ENCODE assay signal across 9 mouse cellular contexts in the genomic region with DNA sequence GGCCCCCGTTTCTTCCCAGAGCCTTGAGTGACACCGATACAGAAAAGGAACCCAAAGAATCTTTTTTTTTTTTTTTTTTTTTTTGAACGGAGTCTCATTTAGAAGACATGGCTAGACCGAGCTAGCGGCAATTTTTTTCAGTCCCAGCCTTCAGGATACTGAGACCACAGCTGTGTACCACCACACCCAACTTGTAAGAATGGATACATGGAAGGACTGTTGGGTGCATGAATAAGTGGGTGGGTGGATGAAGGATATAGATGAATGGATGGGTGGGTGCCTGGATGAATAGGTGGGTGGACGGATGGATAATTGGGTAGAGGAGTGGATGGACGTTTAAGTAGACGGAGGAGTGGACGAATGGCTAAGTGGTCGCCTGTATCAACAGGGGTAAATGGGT. TPM values are rescaled to one million over a fixed set of nuclear protein-coding genes. Genes with fewer than 3 reads are reported as not detected.
DNase-seq lines count a peak whose midpoint lies in the region; ATAC-seq lines count a peak whose summit lies in the region.
"Had no signal": no experiment of that assay in that cellular context is flagged by ENCODE, and none has a peak within 500 bp of the region (broad histone marks: within the 10 kb centered on the region; RNA-seq: fewer than 3 reads in every experiment).

No protein-coding gene starts in this region.

- 0 out of 2 replicates have a peak, but pooled peaks have one; percentile 18 for ATAC-seq in kidney, embryonic 15.5 days (replicated peaks; ENCODE audit: low FRiP score)
- ATAC-seq in hindbrain, embryonic 13.5 days (ENCODE audit: low FRiP score) = peak; percentile 68
- peak; percentile 49 for ATAC-seq in midbrain, embryonic 13.5 days

- WGBS in kidney, embryonic 15.5 days = 8% methylated on average over 10 of the region's 10 CpGs
- 9% methylated on average over 10 of the region's 10 CpGs for WGBS in hindbrain, embryonic 13.5 days
- 11% methylated on average over 10 of the region's 10 CpGs for WGBS in midbrain, embryonic 13.5 days

- H3K9me3 ChIP-seq in kidney, embryonic 15.5 days (replicated peaks) = no peaks in the 10 kb centered on the region
- no peaks in the 10 kb centered on the region for H3K9me3 ChIP-seq in hindbrain, embryonic 13.5 days
- H3K9me3 ChIP-seq in midbrain, embryonic 13.5 days = no peaks in the 10 kb centered on the region

- no peaks in the 10 kb centered on the region for H3K27me3 ChIP-seq in kidney, embryonic 15.5 days
- 0 out of 2 replicates have a peak, but pooled peaks cover 10% of the 10 kb centered on the region for H3K27me3 ChIP-seq in hindbrain, embryonic 13.5 days
- no peaks in the 10 kb centered on the region for H3K27me3 ChIP-seq in midbrain, embryonic 13.5 days
- H3K27me3 ChIP-seq: Patski had no signal

- H3K36me3 ChIP-seq in kidney, embryonic 15.5 days = peaks cover 11% of the 10 kb centered on the region; the same call in 1 of the 2 replicates
- H3K36me3 ChIP-seq in hindbrain, embryonic 13.5 days = peaks cover 5% of the 10 kb centered on the region; the same call in 1 of the 2 replicates
- H3K36me3 ChIP-seq in midbrain, embryonic 13.5 days = peaks cover 6% of the 10 kb centered on the region

- H3K4me1 ChIP-seq in kidney, embryonic 15.5 days = peaks cover 16% of the 10 kb centered on the region
- no peaks in the 10 kb centered on the region for H3K4me1 ChIP-seq in brown adipose tissue, adult 24 weeks (ENCODE audit: control insufficient read depth, insufficient read depth, insufficient read length, low read length)
- peaks cover 19% of the 10 kb centered on the region for H3K4me1 ChIP-seq in hindbrain, embryonic 13.5 days (replicated peaks)
- H3K4me1 ChIP-seq in midbrain, embryonic 13.5 days (replicated peaks) = peaks cover 17% of the 10 kb centered on the region

- H3K27ac ChIP-seq in kidney, embryonic 15.5 days = no peak overlapping the region
- H3K27ac ChIP-seq in brown adipose tissue, adult 24 weeks (replicated peaks; ENCODE audit: low read depth, low read length) = no peak overlapping the region
- H3K27ac ChIP-seq in hindbrain, embryonic 13.5 days = no peak overlapping the region
- H3K27ac ChIP-seq in midbrain, embryonic 13.5 days = no peak overlapping the region

- H3K4me3 ChIP-seq in kidney, embryonic 15.5 days (replicated peaks) = peak overlapping the region; percentile 79
- H3K4me3 ChIP-seq in brown adipose tissue, adult 24 weeks (ENCODE audit: insufficient read depth, low read depth, low read length) = peak overlapping the region; percentile 63
- H3K4me3 ChIP-seq in hindbrain, embryonic 13.5 days = peak overlapping the region; percentile 64
- H3K4me3 ChIP-seq in midbrain, embryonic 13.5 days (replicated peaks) = peak overlapping the region; percentile 70

- DNase-seq in kidney, postnatal 4 days = no peak
- no peak for DNase-seq in frontal cortex, postnatal 36 days (ENCODE audit: low spot score in 2 of 2)
- DNase-seq in right cerebral cortex, postnatal 25 days = no peak
- DNase-seq in cerebellum, postnatal 10 days = no peak

- H3K9ac ChIP-seq in kidney, embryonic 15.5 days = peak overlapping the region; percentile 66
- H3K9ac ChIP-seq in hindbrain, embryonic 13.5 days = peak overlapping the region; percentile 76
- peak overlapping the region; percentile 68 for H3K9ac ChIP-seq in midbrain, embryonic 13.5 days (replicated peaks)

- peak overlapping the region; percentile 82 for H3K4me2 ChIP-seq in kidney, embryonic 15.5 days
- peak overlapping the region; percentile 76 for H3K4me2 ChIP-seq in hindbrain, embryonic 13.5 days
- H3K4me2 ChIP-seq in midbrain, embryonic 13.5 days (replicated peaks) = peak overlapping the region; percentile 77

RNA-seq across cellular contexts. Expression of a gene that starts 0.4 kb away (rescaled TPM):
- polyA plus RNA-seq in kidney, embryonic 15.5 days (2015; fragmentation: Nextera tagmentation; extraction: Ambion mirVana) = 39.9 and 43.3 TPM in 2 replicates
- polyA plus RNA-seq in brown adipose tissue, adult 24 weeks (2012; ENCODE audit: insufficient read depth, insufficient read length, missing spikeins) = 3.5 and 6.0 TPM in 2 replicates
- polyA plus RNA-seq in hindbrain, embryonic 13.5 days (2015; fragmentation: Nextera tagmentation; extraction: Ambion mirVana) = 16.2 and 16.9 TPM in 2 replicates
- 17.3 and 19.5 TPM in 2 replicates for polyA plus RNA-seq in midbrain, embryonic 13.5 days (2015; fragmentation: Nextera tagmentation; extraction: Ambion mirVana)

RNA-seq across cellular contexts. Expression of a gene that starts 24.4 kb away (rescaled TPM):
- polyA plus RNA-seq in kidney, embryonic 15.5 days (2015; fragmentation: Nextera tagmentation; extraction: Ambion mirVana) = 9.8 and 13.2 TPM in 2 replicates
- polyA plus RNA-seq in brown adipose tissue, adult 24 weeks (2012; ENCODE audit: insufficient read depth, insufficient read length, missing spikeins) = 12.4 and 13.1 TPM in 2 replicates
- 13.1 and 13.3 TPM in 2 replicates for polyA plus RNA-seq in hindbrain, embryonic 13.5 days (2015; fragmentation: Nextera tagmentation; extraction: Ambion mirVana)
- 12.7 and 13.9 TPM in 2 replicates for polyA plus RNA-seq in midbrain, embryonic 13.5 days (2015; fragmentation: Nextera tagmentation; extraction: Ambion mirVana)

RNA-seq across cellular contexts. Expression of a gene that starts 37.0 kb away (rescaled TPM):
- 5.1 and 5.7 TPM in 2 replicates for polyA plus RNA-seq in kidney, embryonic 15.5 days (2015; fragmentation: Nextera tagmentation; extraction: Ambion mirVana)
- polyA plus RNA-seq in brown adipose tissue, adult 24 weeks (2012; ENCODE audit: insufficient read depth, insufficient read length, missing spikeins) = 1.8 TPM in 1 of 2 replicates, not detected in the other
- 7.6 and 7.9 TPM in 2 replicates for polyA plus RNA-seq in hindbrain, embryonic 13.5 days (2015; fragmentation: Nextera tagmentation; extraction: Ambion mirVana)
- polyA plus RNA-seq in midbrain, embryonic 13.5 days (2015; fragmentation: Nextera tagmentation; extraction: Ambion mirVana) = 6.0 and 7.5 TPM in 2 replicates

RNA-seq across cellular contexts. Expression of a gene that starts 54.9 kb away (rescaled TPM):
- 0.60 and 1.2 TPM in 2 replicates for polyA plus RNA-seq in kidney, embryonic 15.5 days (2015; fragmentation: Nextera tagmentation; extraction: Ambion mirVana)
- polyA plus RNA-seq in brown adipose tissue, adult 24 weeks (2012; ENCODE audit: insufficient read depth, insufficient read length, missing spikeins) = 1.3 TPM in 1 of 2 replicates, not detected in the other
- polyA plus RNA-seq in hindbrain, embryonic 13.5 days (2015; fragmentation: Nextera tagmentation; extraction: Ambion mirVana) = 0.13 and 0.22 TPM in 2 replicates
- polyA plus RNA-seq in midbrain, embryonic 13.5 days (2015; fragmentation: Nextera tagmentation; extraction: Ambion mirVana) = 0.13 TPM in 1 of 2 replicates, not detected in the other

Comparison
In these comparisons a context has a peak if more than half of its experiments do, and no peak if none do; other contexts are left out.
1. ATAC-seq: peak in every context shown above with its lines; median percentile 68 in hindbrain, embryonic 13.5 days; 49 in midbrain, embryonic 13.5 days; 18 in kidney, embryonic 15.5 days.